Mouse (Mus musculus): ENCODE measurements around the gene Fam213b. TPM values are rescaled to one million over a fixed set of nuclear protein-coding genes. Genes with fewer than 3 reads are reported as not detected.

Fam213b gene
- polyA plus RNA-seq, 1 experiment, result not detected

- no peak for TF ChIP-seq GATA1 (IDR thresholded peaks at IDR 0.05; ENCODE audit: low read length)
Observed at GRCm38 (mm10) chr4:154869440-154869839, 29.5 kb downstream of the Fam213b start, which contains the start of gene Mmel1. Mmel1 (plus strand) TSS chr4:154869585.

GRCm38 (mm10) chr4:154867257-154867656, 31.7 kb downstream of the Fam213b start:
- TF ChIP-seq GATA1 (IDR thresholded peaks at IDR 0.05; ENCODE audit: low read length), result no peak

DNA sequence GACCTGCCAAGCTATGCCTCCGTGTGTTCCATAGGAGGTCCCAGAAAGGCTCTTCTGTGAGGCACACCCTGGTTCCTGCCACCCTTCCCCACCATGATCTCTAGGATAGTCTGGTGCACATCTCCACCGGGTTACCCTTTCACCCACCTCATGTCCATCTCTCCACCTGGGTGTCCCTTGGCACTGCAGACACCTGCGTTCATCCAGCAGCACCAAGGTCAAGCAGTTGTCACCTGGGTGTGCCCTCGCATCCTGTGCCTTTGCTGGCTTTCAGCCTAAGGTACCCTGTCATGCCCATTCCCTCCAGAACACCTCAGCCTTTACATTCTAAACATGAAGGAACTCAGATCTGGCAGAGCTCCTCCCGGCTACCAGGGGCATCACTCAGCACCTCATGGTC, 32.5 kb downstream of the Fam213b start:
- TF ChIP-seq GATA1 (IDR thresholded peaks at IDR 0.05; ENCODE audit: low read length), result no peak

- no peak for TF ChIP-seq GATA1 (IDR thresholded peaks at IDR 0.05; ENCODE audit: low read length)
Observed at GRCm38 (mm10) chr4:154864961-154865760, 33.8 kb downstream of the Fam213b start.

- no peak for TF ChIP-seq GATA1 (IDR thresholded peaks at IDR 0.05; ENCODE audit: low read length)
Observed at GRCm38 (mm10) chr4:154864271-154864771, 34.6 kb downstream of the Fam213b start.

GRCm38 (mm10) chr4:154863436-154863935, 35.4 kb downstream of the Fam213b start:
- no peak for TF ChIP-seq GATA1 (IDR thresholded peaks at IDR 0.05; ENCODE audit: low read length)

DNA sequence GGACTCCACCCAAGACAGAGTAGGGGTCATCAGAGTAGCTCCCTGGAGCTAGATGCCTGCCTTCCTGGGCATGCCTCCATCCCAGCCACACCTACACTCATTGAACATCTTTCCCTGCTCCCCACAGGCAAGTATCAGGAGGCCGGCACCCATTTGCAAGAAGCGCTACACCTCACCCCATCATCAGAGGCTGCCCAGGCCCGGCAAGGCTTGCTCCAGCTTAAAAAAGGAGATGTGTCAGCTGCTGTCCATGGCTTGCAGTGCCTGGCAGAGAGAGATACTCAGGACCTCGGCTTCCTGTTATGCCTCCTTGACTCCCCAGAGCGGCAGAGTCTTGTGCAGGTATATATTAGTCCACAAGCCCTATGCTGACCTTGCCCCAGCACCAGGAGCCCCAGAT, 37.0 kb downstream of the Fam213b start:
- no peak for TF ChIP-seq GATA1 (IDR thresholded peaks at IDR 0.05; ENCODE audit: low read length)

GRCm38 (mm10) chr4:154858601-154859000, 40.3 kb downstream of the Fam213b start:
- no peak for TF ChIP-seq GATA1 (IDR thresholded peaks at IDR 0.05; ENCODE audit: low read length)

GRCm38 (mm10) chr4:154857366-154858240, 41.3 kb downstream of the Fam213b start:
- no peak for TF ChIP-seq GATA1 (IDR thresholded peaks at IDR 0.05; ENCODE audit: low read length)

DNA sequence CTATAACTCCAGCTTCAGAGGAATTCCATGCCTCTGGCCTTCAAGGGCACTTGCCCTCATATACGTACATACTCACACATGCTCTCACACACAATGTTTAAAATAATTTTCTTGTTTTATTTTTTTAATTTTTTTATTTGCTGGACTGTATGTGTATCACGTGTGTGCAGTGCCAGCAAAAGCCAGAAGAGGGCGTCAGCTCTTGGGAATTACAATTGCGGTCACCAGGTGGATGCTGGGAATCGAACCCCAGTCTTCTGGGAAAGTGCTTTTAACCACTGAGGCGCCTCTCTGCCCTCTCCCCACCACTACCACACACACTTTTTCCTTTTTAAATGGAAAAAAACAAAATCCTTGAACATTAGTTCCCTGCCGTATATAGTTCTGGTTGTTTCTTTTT, 42.1 kb downstream of the Fam213b start:
- TF ChIP-seq GATA1 (IDR thresholded peaks at IDR 0.05; ENCODE audit: low read length), result no peak

- no peak for TF ChIP-seq GATA1 (IDR thresholded peaks at IDR 0.05; ENCODE audit: low read length)
Observed at GRCm38 (mm10) chr4:154856480-154856837, 42.5 kb downstream of the Fam213b start.

- no peak for TF ChIP-seq GATA1 (IDR thresholded peaks at IDR 0.05; ENCODE audit: low read length)
Observed at GRCm38 (mm10) chr4:154855721-154856479, 43.0 kb downstream of the Fam213b start.

DNA sequence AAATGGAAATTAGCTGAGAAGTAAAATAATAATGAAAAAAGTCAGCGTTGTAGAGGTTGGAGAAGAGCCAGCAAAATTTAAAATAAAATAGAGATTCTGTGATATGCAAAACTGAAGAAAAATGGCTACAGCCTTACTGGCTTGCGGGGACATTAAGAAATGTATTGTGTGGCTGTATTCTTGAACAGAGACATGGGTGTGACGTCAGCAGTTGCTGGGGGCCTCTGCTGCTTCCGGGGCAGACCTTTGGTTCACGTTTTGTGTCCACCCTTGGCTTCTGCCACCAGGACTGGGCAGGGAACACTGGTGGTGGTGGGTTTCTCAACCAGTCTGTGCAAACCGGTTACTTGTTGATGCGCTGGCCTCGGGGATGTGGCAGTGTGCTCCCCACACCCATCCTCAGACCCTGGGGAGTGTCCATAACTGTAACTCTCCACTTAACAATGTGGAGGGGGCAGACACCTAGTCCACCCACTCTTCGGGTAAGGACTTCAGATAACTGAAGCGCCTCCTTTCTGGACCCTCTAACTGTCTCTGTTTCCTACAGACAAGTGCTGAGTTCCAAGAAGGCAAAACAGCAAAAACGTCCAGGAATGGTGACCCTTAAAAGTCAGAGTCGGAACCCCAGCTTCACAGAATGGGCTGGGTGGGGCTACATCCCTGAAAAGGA, 44.1 kb downstream of the Fam213b start:
- no peak for TF ChIP-seq GATA1 (IDR thresholded peaks at IDR 0.05; ENCODE audit: low read length)

- TF ChIP-seq GATA1 (IDR thresholded peaks at IDR 0.05; ENCODE audit: low read length), result no peak
Observed at GRCm38 (mm10) chr4:154853881-154854280, 45.1 kb downstream of the Fam213b start.

DNA sequence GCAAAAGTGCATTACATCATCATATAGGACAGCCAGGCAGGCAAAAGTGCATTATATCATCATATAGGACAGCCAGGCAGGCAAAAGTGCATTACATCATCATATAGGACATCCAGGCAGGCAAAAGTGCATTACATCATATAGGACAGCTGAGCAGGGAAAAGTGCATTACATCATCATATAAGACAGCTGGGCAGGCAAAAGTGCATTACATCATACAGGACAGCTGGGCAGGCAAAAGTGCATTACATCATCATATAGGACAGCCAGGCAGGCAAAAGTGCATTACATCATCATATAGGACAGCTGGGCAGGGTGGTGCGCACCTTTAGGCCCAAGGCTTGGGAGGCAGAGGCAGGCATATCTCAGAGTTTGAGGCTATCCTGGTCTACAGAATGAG, 46.2 kb downstream of the Fam213b start:
- no peak for TF ChIP-seq GATA1 (IDR thresholded peaks at IDR 0.05; ENCODE audit: low read length)

Other genes starting within 250 kb of the Fam213b start
- gene Actrt2, start 231.3 kb downstream of the Fam213b start, polyA plus RNA-seq (2012), result not detected in 2 replicates
- 0.01 TPM in 1 of 2 replicates, not detected in the other for gene Ttc34, start 61.7 kb downstream of the Fam213b start, polyA plus RNA-seq (2012)
- 0.05 and 0.10 TPM in 2 replicates for gene Mmel1, start 29.6 kb downstream of the Fam213b start, polyA plus RNA-seq (2012)
- gene Tnfrsf14, start 29.4 kb upstream of the Fam213b start, polyA plus RNA-seq (2012), result 2.9 and 11.6 TPM in 2 replicates
- not detected in 2 replicates for gene Hes5, start 61.8 kb upstream of the Fam213b start, polyA plus RNA-seq (2012)
- gene Pank4, start 65.0 kb upstream of the Fam213b start, polyA plus RNA-seq (2012), result 40.0 and 48.2 TPM in 2 replicates
- gene Plch2, start 157.6 kb upstream of the Fam213b start, polyA plus RNA-seq (2012), result 0.56 TPM in 2 replicates
- 20.2 and 30.0 TPM in 2 replicates for gene Pex10, start 167.9 kb upstream of the Fam213b start, polyA plus RNA-seq (2012)
- 63.6 and 101 TPM in 2 replicates for gene Rer1, start 187.2 kb upstream of the Fam213b start, polyA plus RNA-seq (2012)
- gene Morn1, start 187.4 kb upstream of the Fam213b start, polyA plus RNA-seq (2012), result 2.6 and 3.1 TPM in 2 replicates

Measured in G1E-ER4 (cell line).